Comparison of ENCODE assay signal across 25 mouse cellular contexts in genomic region chr11:107710379-107710778, GRCm38 (mm10). TPM values are rescaled to one million over a fixed set of nuclear protein-coding genes. Genes with fewer than 3 reads are reported as not detected.
"Had no signal": no experiment of that assay in that cellular context is flagged by ENCODE, and none has a peak within 500 bp of the region (broad histone marks: within the 10 kb centered on the region; RNA-seq: fewer than 3 reads in every experiment).

No protein-coding gene starts in this region.

- H3K4me3 ChIP-seq: layer of hippocampus, adult 2 months; liver, embryonic 12.5 days; liver, embryonic 15.5 days; lung, embryonic 15.5 days; megakaryocyte, embryonic 14.5 days; midbrain, embryonic 10.5 days; midbrain, embryonic 13.5 days had no signal

- ATAC-seq: liver, embryonic 12.5 days; midbrain, embryonic 13.5 days; midbrain, embryonic 16.5 days had no signal

- H3K4me1 ChIP-seq: liver, embryonic 12.5 days; liver, embryonic 15.5 days; lung, embryonic 15.5 days had no signal

- H3K4me2 ChIP-seq: liver, embryonic 12.5 days; liver, embryonic 15.5 days; lung, embryonic 15.5 days; midbrain, embryonic 13.5 days had no signal

- H3K27ac ChIP-seq: kidney, postnatal 0 days; layer of hippocampus, adult 2 months; liver, embryonic 12.5 days; liver, embryonic 15.5 days; lung, embryonic 15.5 days; midbrain, embryonic 10.5 days; midbrain, embryonic 13.5 days; stomach, postnatal 0 days had no signal

- H3K36me3 ChIP-seq: liver, embryonic 12.5 days; liver, embryonic 15.5 days; lung, embryonic 15.5 days; midbrain, embryonic 10.5 days; midbrain, embryonic 13.5 days had no signal

- DNase-seq: kidney, adult 2 months; kidney, postnatal 25 days; layer of hippocampus, adult 9-11 months; liver; lung, adult 18-20 months; lung, postnatal 10 days; lung, postnatal 36 days; thymus, adult 2 months; thymus, postnatal 14 days; thymus, postnatal 4 days had no signal

- H3K27me3 ChIP-seq: liver, embryonic 15.5 days; lung, embryonic 15.5 days had no signal

- H3K9me3 ChIP-seq: liver, embryonic 12.5 days; liver, embryonic 15.5 days; lung, embryonic 15.5 days; midbrain, embryonic 10.5 days; midbrain, embryonic 13.5 days had no signal

- H3K9ac ChIP-seq: liver, embryonic 12.5 days; liver, embryonic 15.5 days; lung, embryonic 15.5 days; midbrain, embryonic 13.5 days had no signal

RNA-seq across cellular contexts. Expression of gene Cacng1, which starts 5.9 kb away (rescaled TPM):
- total RNA-seq: layer of hippocampus, adult 2 months; layer of hippocampus, postnatal 25 days; left cerebral cortex, postnatal 25 days; monocyte, adult 5-6 weeks had no signal
- polyA plus RNA-seq: kidney, embryonic 14.5 days; liver, embryonic 12.5 days; lung, embryonic 15.5 days; stomach, embryonic 14.5 days had no signal
